Mouse (Mus musculus) MEL (cell line): ENCODE measurements around the gene C1qb.

Source experiments
- CTCF ChIP-seq, 3 experiments: IDR thresholded peaks in 2 of 3; conservative IDR thresholded peaks in 1 of 3; 2 replicates each; pipeline ENCODE4 v1.5.1; 2011 to 2012; ENCODE audit warnings: low read length in 3 of 3, low read depth in 2 of 3, mild to moderate bottlenecking in 2 of 3, improper control_type of control experiment in 1 of 3, inconsistent platforms in 1 of 3, mixed read lengths in 1 of 3, moderate library complexity in 1 of 3; ENCODE audit not compliant: control insufficient read depth in 1 of 3, insufficient read depth in 1 of 3, poor library complexity in 1 of 3, severe bottlenecking in 1 of 3
- POLR2AphosphoS2 ChIP-seq: IDR thresholded peaks from 2 replicates; pipeline ENCODE4 v1.6.1; 2011; ENCODE audit warnings: low read length, improper control_type of control experiment
- TAL1 ChIP-seq: IDR thresholded peaks from 2 replicates; pipeline ENCODE4 v1.6.1; 2012; ENCODE audit warnings: mild to moderate bottlenecking, inconsistent platforms, low read length, moderate library complexity, mixed read lengths

DNA sequence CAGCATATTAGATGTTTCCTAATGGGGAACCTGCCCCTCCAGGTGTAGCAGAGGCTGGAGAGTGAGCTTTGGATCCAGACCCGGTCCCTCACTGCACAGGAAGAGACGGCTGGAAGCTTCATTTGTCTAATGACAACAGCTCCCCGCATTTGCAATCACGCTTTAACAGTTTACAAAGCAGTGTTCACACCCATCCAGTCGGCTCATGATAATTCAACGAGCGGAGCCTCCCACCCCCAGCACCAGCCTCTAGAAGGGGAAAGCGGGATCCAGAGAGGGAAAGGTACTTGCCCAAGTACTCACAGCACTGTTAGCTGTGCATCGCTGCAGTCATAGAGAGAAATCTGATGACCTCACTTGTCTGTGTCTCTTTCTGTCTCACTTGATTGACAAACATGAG, 47.5 kb downstream of the C1qb start:
- TF ChIP-seq POLR2AphosphoS2 (no peak), TAL1 (no peak), CTCF (IDR thresholded peaks at IDR 0.05 in 2 of 3, conservative IDR thresholded peaks at IDR 0.05 in 1 of 3; ENCODE audit: control insufficient read depth in 1 of 3, insufficient read depth in 1 of 3, low read depth in 2 of 3, low read length in 3 of 3, poor library complexity in 1 of 3, severe bottlenecking in 1 of 3) (no peak)
